Mouse (Mus musculus) CH12.LX (cell line): ENCODE data around the gene Rhcg.

ENCODE experiments used
- CTCF ChIP-seq, 2 experiments: IDR thresholded peaks in 1 of 2; conservative IDR thresholded peaks in 1 of 2; 2 replicates each; pipeline ENCODE4 v1.5.1; 2011 to 2012; ENCODE audit warnings: low read depth in 2 of 2, low read length in 2 of 2, improper control_type of control experiment in 1 of 2, inconsistent platforms in 1 of 2, mild to moderate bottlenecking in 1 of 2, moderate library complexity in 1 of 2
- E2F4 ChIP-seq: IDR thresholded peaks from 2 replicates; pipeline ENCODE4 v1.6.1; 2011; ENCODE audit warnings: low read depth, low read length, improper control_type of control experiment; ENCODE audit not compliant: insufficient replicate concordance
- ELF1 ChIP-seq: IDR thresholded peaks from 2 replicates; pipeline ENCODE4 v1.6.1; 2014; ENCODE audit warnings: low read depth, mild to moderate bottlenecking, inconsistent platforms, low read length, improper control_type of control experiment
- EP300 ChIP-seq: IDR thresholded peaks from 2 replicates; pipeline ENCODE4 v1.6.1; 2011; ENCODE audit warnings: low read length, improper control_type of control experiment
- MAZ ChIP-seq: IDR thresholded peaks from 2 replicates; pipeline ENCODE4 v1.6.1; 2012; ENCODE audit warnings: low read depth, mild to moderate bottlenecking, inconsistent platforms, low read length, improper control_type of control experiment, moderate library complexity
- MEF2A ChIP-seq: IDR thresholded peaks from 2 replicates; pipeline ENCODE4 v1.6.1; 2014; ENCODE audit warnings: low read depth, mild to moderate bottlenecking, inconsistent platforms, low read length, improper control_type of control experiment, borderline replicate concordance
- MYC ChIP-seq: IDR thresholded peaks from 2 replicates; pipeline ENCODE4 v1.6.1; 2011; ENCODE audit warnings: low read depth, mild to moderate bottlenecking, improper control_type of control experiment, low read length
- POLR2A ChIP-seq: IDR thresholded peaks from 2 replicates; pipeline ENCODE4 v1.6.1; 2011; ENCODE audit warnings: low read depth, mild to moderate bottlenecking, improper control_type of control experiment, low read length
- POLR2AphosphoS2 ChIP-seq: IDR thresholded peaks from 2 replicates; pipeline ENCODE4 v1.6.1; 2011; ENCODE audit warnings: low read depth, low read length, improper control_type of control experiment
- RCOR1 ChIP-seq: conservative IDR thresholded peaks from 2 replicates; pipeline ENCODE4 v1.6.1; 2012; ENCODE audit warnings: low read depth, mild to moderate bottlenecking, inconsistent platforms, low read length, improper control_type of control experiment
- SMC3 ChIP-seq: IDR thresholded peaks from 2 replicates; pipeline ENCODE4 v1.6.1; 2011; ENCODE audit warnings: low read depth, low read length, improper control_type of control experiment
- UBTF ChIP-seq: IDR thresholded peaks from 2 replicates; pipeline ENCODE4 v1.6.1; 2012; ENCODE audit warnings: low read depth, mild to moderate bottlenecking, inconsistent platforms, low read length, improper control_type of control experiment, moderate library complexity
- ZC3H11A ChIP-seq: IDR thresholded peaks from 2 replicates; pipeline ENCODE4 v1.6.1; 2012; ENCODE audit warnings: low read depth, mild to moderate bottlenecking, inconsistent platforms, low read length, improper control_type of control experiment
- ZNF384 ChIP-seq: IDR thresholded peaks from 2 replicates; pipeline ENCODE4 v1.6.1; 2012; ENCODE audit warnings: low read depth, low read length, improper control_type of control experiment, inconsistent platforms

GRCm38 (mm10) chr7:79588284-79588683 is 29.2 kb downstream of the Rhcg start:
- TF ChIP-seq SMC3 = no peak
- no peak for TF ChIP-seq ELF1
- no peak for TF ChIP-seq UBTF
- no peak for TF ChIP-seq POLR2A
- no peak for TF ChIP-seq CTCF (conservative IDR thresholded peaks at IDR 0.05 in 1 of 2, IDR thresholded peaks at IDR 0.05 in 1 of 2; ENCODE audit: low read depth in 2 of 2, low read length in 2 of 2)
- no peak for TF ChIP-seq ZNF384
- no peak for TF ChIP-seq RCOR1
- TF ChIP-seq MAZ = no peak
- TF ChIP-seq ZC3H11A = no peak
- no peak for TF ChIP-seq POLR2AphosphoS2
- no peak for TF ChIP-seq MYC
- no peak for TF ChIP-seq EP300
- TF ChIP-seq E2F4 = no peak
- TF ChIP-seq MEF2A = no peak
